ENCODE assay signal across 8 mouse cellular contexts in the genomic region with DNA sequence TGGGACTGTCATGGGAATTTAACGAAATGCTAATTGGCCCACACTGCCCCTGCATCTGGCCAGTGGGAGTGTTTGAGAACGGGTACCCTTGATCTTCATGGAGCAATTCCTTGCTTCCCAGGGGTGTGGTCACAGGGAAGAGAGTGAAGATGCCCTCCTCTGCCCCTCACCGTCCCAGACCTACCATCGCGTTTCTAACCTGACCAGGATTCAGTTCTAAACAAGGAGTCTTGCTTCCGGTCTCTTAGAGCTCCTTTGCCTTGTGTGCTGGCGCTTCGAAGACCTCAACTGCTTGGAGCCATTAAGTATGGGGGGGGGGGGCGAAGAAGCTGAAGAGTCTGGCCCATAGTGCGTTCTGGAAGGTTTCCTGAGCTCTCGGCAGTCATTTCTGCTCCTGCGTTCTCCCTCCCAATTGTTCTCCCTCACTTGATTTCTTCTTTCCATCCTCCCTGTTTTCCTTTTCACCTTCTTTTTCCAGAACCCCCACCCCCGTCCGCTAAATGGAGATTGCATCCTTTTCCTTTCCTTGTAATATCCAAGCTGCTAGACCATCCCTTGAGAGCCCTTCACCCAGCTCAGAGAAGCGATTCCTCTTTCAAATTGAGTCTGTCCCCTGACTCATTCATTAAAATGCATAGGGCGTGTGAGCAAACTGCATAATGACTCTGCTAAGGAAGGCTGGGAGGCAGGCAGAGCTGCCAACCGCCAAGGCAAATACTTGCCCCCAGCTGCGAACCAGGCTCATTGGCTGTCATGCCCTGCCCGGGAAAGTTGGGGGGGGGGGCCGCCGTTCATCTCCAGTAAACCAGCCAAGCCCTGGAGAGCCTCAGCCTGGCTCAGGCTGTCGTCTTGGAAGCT. TPM values are rescaled to one million over a fixed set of nuclear protein-coding genes. Genes with fewer than 3 reads are reported as not detected.
DNase-seq lines count a peak whose midpoint lies in the region; ATAC-seq lines count a peak whose summit lies in the region.

No protein-coding gene starts in this region.

- peak overlapping the region; percentile 35 for H3K4me2 ChIP-seq in lung, embryonic 15.5 days
- H3K4me2 ChIP-seq in embryonic facial prominence, embryonic 15.5 days (replicated peaks), result peak overlapping the region; percentile 35
- peak overlapping the region; percentile 45 for H3K4me2 ChIP-seq in midbrain, embryonic 12.5 days (replicated peaks)

- no peak for ATAC-seq in lung, embryonic 15.5 days (ENCODE audit: borderline replicate concordance, extremely low read depth, low FRiP score, low TSS enrichment)
- peak; percentile 36 for ATAC-seq in embryonic facial prominence, embryonic 15.5 days (ENCODE audit: insufficient number of reproducible peaks, low FRiP score, low TSS enrichment, low read depth)
- ATAC-seq in midbrain, embryonic 12.5 days (ENCODE audit: low FRiP score, low read depth), result peak; percentile 85

- peak overlapping the region; percentile 93 for H3K27ac ChIP-seq in lung, embryonic 15.5 days
- H3K27ac ChIP-seq in embryonic facial prominence, embryonic 15.5 days (replicated peaks), result peak overlapping the region; percentile 93
- peak overlapping the region; percentile 88 for H3K27ac ChIP-seq in hindbrain, embryonic 10.5 days
- peak overlapping the region; percentile 81 for H3K27ac ChIP-seq in midbrain, embryonic 12.5 days (replicated peaks)

- no peak for DNase-seq in lung, postnatal 36 days
- peak; percentile 84 for DNase-seq in hindbrain, embryonic 10.5 days (ENCODE audit: low spot score)
- peak; percentile 75 for DNase-seq in layer of hippocampus, adult 9-11 months
- DNase-seq in telencephalon, adult 2 months (ENCODE audit: low read depth, low spot score), result peak; percentile 62
- no peak for DNase-seq in testis, postnatal 10 days (ENCODE audit: low spot score)

- no peaks in the 10 kb centered on the region for H3K27me3 ChIP-seq in lung, embryonic 15.5 days
- H3K27me3 ChIP-seq in embryonic facial prominence, embryonic 15.5 days, result no peaks in the 10 kb centered on the region
- peaks cover 11% of the 10 kb centered on the region for H3K27me3 ChIP-seq in hindbrain, embryonic 10.5 days (ENCODE audit: insufficient read depth, poor library complexity, severe bottlenecking)
- H3K27me3 ChIP-seq in midbrain, embryonic 12.5 days, result peaks cover 4% of the 10 kb centered on the region; the same call in 1 of the 2 replicates

- no peaks in the 10 kb centered on the region for H3K9me3 ChIP-seq in lung, embryonic 15.5 days
- H3K9me3 ChIP-seq in embryonic facial prominence, embryonic 15.5 days (replicated peaks), result no peaks in the 10 kb centered on the region
- no peaks in the 10 kb centered on the region for H3K9me3 ChIP-seq in hindbrain, embryonic 10.5 days
- no peaks in the 10 kb centered on the region for H3K9me3 ChIP-seq in midbrain, embryonic 12.5 days

- WGBS in lung, embryonic 15.5 days, result 19% methylated on average over 22 of the region's 22 CpGs
- WGBS in embryonic facial prominence, embryonic 15.5 days, result 14% methylated on average over 22 of the region's 22 CpGs
- WGBS in hindbrain, embryonic 10.5 days, result 9% methylated on average over 22 of the region's 22 CpGs
- 8% methylated on average over 22 of the region's 22 CpGs for WGBS in midbrain, embryonic 12.5 days

- no peak overlapping the region for H3K4me3 ChIP-seq in lung, embryonic 15.5 days
- peak overlapping the region; percentile 10 for H3K4me3 ChIP-seq in embryonic facial prominence, embryonic 15.5 days (replicated peaks)
- peak overlapping the region; percentile 37 for H3K4me3 ChIP-seq in hindbrain, embryonic 10.5 days
- H3K4me3 ChIP-seq in midbrain, embryonic 12.5 days, result peak overlapping the region; percentile 2; the same call in 1 of the 2 replicates

- H3K4me1 ChIP-seq in lung, embryonic 15.5 days, result peaks cover 35% of the 10 kb centered on the region
- peaks cover 42% of the 10 kb centered on the region for H3K4me1 ChIP-seq in embryonic facial prominence, embryonic 15.5 days
- H3K4me1 ChIP-seq in hindbrain, embryonic 10.5 days (replicated peaks), result peaks cover 55% of the 10 kb centered on the region
- H3K4me1 ChIP-seq in midbrain, embryonic 12.5 days, result peaks cover 42% of the 10 kb centered on the region

- no peak overlapping the region for H3K9ac ChIP-seq in lung, embryonic 15.5 days
- no peak overlapping the region for H3K9ac ChIP-seq in embryonic facial prominence, embryonic 15.5 days
- no peak overlapping the region for H3K9ac ChIP-seq in midbrain, embryonic 12.5 days (replicated peaks)

- no peaks in the 10 kb centered on the region for H3K36me3 ChIP-seq in lung, embryonic 15.5 days
- H3K36me3 ChIP-seq in embryonic facial prominence, embryonic 15.5 days, result 0 out of 2 replicates have a peak, but pooled peaks cover 3% of the 10 kb centered on the region
- no peaks in the 10 kb centered on the region for H3K36me3 ChIP-seq in hindbrain, embryonic 10.5 days
- no peaks in the 10 kb centered on the region for H3K36me3 ChIP-seq in midbrain, embryonic 12.5 days

RNA-seq across cellular contexts. Expression of gene Chd9, which starts 42.0 kb away (rescaled TPM):
- polyA plus RNA-seq in lung, embryonic 15.5 days (2015; fragmentation: Nextera tagmentation; extraction: Ambion mirVana), result 73.3 and 81.9 TPM in 2 replicates
- 139 and 146 TPM in 2 replicates for polyA plus RNA-seq in embryonic facial prominence, embryonic 15.5 days (2015; fragmentation: Nextera tagmentation; extraction: Ambion mirVana)
- polyA plus RNA-seq in hindbrain, embryonic 10.5 days (2016; fragmentation: Nextera tagmentation; extraction: Ambion mirVana), result 38.0 and 40.2 TPM in 2 replicates
- polyA plus RNA-seq in midbrain, embryonic 12.5 days (2016; fragmentation: Nextera tagmentation; extraction: Ambion mirVana), result 52.1 and 58.9 TPM in 2 replicates

RNA-seq across cellular contexts. Expression of gene Gm19935, which starts 53.0 kb away (rescaled TPM):
- polyA plus RNA-seq in lung, embryonic 15.5 days (2015; fragmentation: Nextera tagmentation; extraction: Ambion mirVana), result 0.15 and 0.33 TPM in 2 replicates
- polyA plus RNA-seq in embryonic facial prominence, embryonic 15.5 days (2015; fragmentation: Nextera tagmentation; extraction: Ambion mirVana), result 4.8 and 6.7 TPM in 2 replicates
- polyA plus RNA-seq in hindbrain, embryonic 10.5 days (2016; fragmentation: Nextera tagmentation; extraction: Ambion mirVana), result 0.16 and 0.73 TPM in 2 replicates
- polyA plus RNA-seq in midbrain, embryonic 12.5 days (2016; fragmentation: Nextera tagmentation; extraction: Ambion mirVana), result not detected in 2 replicates

Comparison
In these comparisons a context has a peak if more than half of its experiments do, and no peak if none do; other contexts are left out.
1. DNase-seq: peak in hindbrain, embryonic 10.5 days (single experiment), layer of hippocampus, adult 9-11 months (single experiment) and telencephalon, adult 2 months (single experiment); none in lung, postnatal 36 days (single experiment) and testis, postnatal 10 days (single experiment).
2. Peak in every context shown above with its lines, with median percentiles within 50 percentile points of each other: H3K27ac ChIP-seq and H3K4me2 ChIP-seq.